Mouse (Mus musculus) lung, adult 18-20 months (tissue): ENCODE data around the gene Selenoh.
"Not testable (repeated sequence)": the region's sequence is repeated elsewhere in the genome, so short reads cannot be mapped to it uniquely, and the experiment has no call there.

Experiments used
- DNase-seq, 2 experiments: peaks; one replicate each; pipeline ENCODE4 v3.0.0; 2022; ENCODE audit warnings: mixed read lengths in 2 of 2

The Selenoh gene

GRCm38 (mm10) chr2:84670569-84670933 is at the start of gene Selenoh:
TSS of gene Selenoh (minus strand) at chr2:84670770.
- peak; percentile 80 to 88 for DNase-seq

GRCm38 (mm10) chr2:84717357-84717756 is 46.8 kb upstream of the Selenoh start:
- DNase-seq = no peak

GRCm38 (mm10) chr2:84716423-84717355 is 46.1 kb upstream of the Selenoh start:
- no peak for DNase-seq

- DNase-seq = peak; percentile 91 to 94
These were observed 45.2 kb upstream of the Selenoh start for GRCm38 (mm10) chr2:84715562-84716361.

GRCm38 (mm10) chr2:84714811-84715561 is 44.4 kb upstream of the Selenoh start, which contains the start of gene Zdhhc5:
TSS of gene Zdhhc5 (minus strand) at chr2:84715180.
- peak; percentile 98 to 99 for DNase-seq

- no peak for DNase-seq
These were observed 43.8 kb upstream of the Selenoh start for GRCm38 (mm10) chr2:84714422-84714810.

- DNase-seq = no peak
These were observed 41.3 kb upstream of the Selenoh start for GRCm38 (mm10) chr2:84711898-84712297.

- no peak for DNase-seq
These were observed 37.0 kb upstream of the Selenoh start for GRCm38 (mm10) chr2:84707523-84707922.

GRCm38 (mm10) chr2:84705295-84705694 is 34.7 kb upstream of the Selenoh start:
- no peak for DNase-seq

GRCm38 (mm10) chr2:84704329-84704728 is 33.8 kb upstream of the Selenoh start:
- DNase-seq = no peak

- no peak for DNase-seq
These were observed 32.9 kb upstream of the Selenoh start for GRCm38 (mm10) chr2:84703497-84703896.

GRCm38 (mm10) chr2:84695007-84695695 is 24.6 kb upstream of the Selenoh start:
- DNase-seq = no peak

- DNase-seq = no peak
These were observed 19.5 kb upstream of the Selenoh start for GRCm38 (mm10) chr2:84690050-84690449.

- DNase-seq = no peak
These were observed 17.7 kb upstream of the Selenoh start for GRCm38 (mm10) chr2:84688080-84688844.

GRCm38 (mm10) chr2:84682605-84683183 is 12.1 kb upstream of the Selenoh start:
- DNase-seq = no peak

- no peak for DNase-seq
These were observed 8.4 kb upstream of the Selenoh start, which contains the start of gene Tmx2 for GRCm38 (mm10) chr2:84679016-84679415. TSS of gene Tmx2 (minus strand) at chr2:84679140.

GRCm38 (mm10) chr2:84677968-84678880 is 7.7 kb upstream of the Selenoh start, which contains the start of the genes Gm28635 and Med19:
TSS of gene Gm28635 (minus strand) at chr2:84678041.
TSS of gene Med19 (plus strand) at chr2:84678402.
- peak; percentile 96 to 97 for DNase-seq

- no peak for DNase-seq
These were observed 6.8 kb upstream of the Selenoh start for GRCm38 (mm10) chr2:84677270-84677967.

- DNase-seq = not testable (repeated sequence)
These were observed 965 bp upstream of the Selenoh start for GRCm38 (mm10) chr2:84671535-84671934.
